Mouse (Mus musculus): ENCODE results near the gene Dach1.

Gene Dach1

DNA sequence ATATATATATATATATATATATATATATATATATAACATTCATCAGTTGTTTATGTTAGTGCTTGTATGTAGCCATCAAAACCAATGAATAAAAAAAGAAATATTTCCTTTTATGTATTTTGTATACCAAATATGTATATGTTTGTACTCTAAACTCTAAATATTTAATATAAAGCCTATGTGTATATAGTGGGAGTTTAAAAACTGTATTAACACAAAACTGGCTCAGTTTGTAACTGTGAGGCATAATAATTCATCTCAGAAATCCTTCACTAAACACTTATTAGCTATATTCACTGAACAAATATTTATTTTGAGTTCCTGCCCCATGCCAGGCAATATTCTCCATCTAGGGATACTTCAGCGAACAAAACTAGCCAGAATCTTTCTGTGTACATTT lies 155.5 kb downstream of the Dach1 start:
- DNase-seq, result no peak

DNA sequence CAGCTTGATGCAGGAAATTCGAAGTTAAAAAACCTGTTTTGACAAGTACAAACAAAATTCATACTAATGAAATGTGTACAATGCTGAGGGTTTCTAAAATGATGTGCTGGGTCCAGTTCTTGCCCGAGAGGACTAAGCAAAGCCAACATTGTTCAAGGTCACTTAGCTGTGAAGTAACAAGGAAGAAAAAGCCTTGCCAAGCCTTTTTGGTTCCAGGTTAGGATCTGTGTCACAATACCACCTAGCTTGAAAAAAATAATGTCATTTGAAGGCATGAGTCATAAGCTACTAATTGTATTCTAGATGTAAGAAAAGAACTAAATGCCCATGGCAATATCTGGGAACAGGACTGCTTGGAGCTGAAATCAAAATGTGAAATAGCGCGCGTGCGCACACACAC lies 161.1 kb downstream of the Dach1 start:
- DNase-seq, result no peak

DNA sequence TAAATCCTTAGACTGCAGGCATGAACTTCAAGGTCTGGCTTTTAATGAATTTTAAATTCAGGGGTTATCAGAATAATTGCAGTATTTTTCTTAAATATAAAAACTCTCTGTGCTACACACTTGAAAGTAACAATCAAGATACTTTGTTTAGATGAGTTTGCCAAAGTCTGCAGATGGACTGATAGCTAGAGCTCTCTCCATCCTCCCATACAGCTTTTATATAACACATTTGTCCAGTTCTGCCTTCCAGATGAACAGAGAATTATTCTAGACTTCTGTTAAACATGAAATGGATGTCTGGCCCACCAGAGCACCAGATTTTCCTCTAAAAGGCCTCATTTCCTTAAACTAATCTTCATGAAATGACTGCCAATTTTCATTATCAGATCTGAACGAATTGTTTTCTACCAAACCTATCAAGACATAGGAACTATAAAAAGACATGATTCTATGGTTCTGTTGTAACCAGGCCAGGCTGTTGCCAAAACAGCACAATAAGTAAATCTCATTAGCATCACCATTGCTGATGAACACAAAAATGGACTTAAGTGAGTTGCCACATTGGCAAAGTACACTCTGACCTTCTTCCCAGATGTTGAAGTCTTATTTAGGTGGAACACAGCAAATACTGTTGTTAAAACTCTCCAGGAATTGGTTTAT lies 167.4 kb downstream of the Dach1 start:
- no peak for DNase-seq

DNA sequence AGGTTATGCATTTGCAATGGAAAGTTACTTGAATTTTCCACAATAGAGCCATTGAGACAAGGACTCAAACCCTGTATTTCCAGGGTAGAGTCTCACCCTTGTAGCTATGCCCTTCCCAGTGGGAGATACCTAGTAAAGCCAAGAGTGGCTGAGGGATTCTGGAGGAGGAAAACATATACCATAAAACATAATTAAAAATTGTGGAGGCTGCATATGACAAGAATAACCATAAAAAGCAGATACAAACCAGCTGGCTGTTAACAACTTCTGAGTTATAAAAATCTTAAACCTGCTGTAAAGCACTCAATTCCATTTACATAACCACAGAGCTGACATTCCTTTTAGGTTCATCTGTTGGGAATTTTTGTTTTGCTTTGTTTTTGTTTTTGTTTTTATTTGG lies 171.0 kb downstream of the Dach1 start:
- no peak for DNase-seq

DNA sequence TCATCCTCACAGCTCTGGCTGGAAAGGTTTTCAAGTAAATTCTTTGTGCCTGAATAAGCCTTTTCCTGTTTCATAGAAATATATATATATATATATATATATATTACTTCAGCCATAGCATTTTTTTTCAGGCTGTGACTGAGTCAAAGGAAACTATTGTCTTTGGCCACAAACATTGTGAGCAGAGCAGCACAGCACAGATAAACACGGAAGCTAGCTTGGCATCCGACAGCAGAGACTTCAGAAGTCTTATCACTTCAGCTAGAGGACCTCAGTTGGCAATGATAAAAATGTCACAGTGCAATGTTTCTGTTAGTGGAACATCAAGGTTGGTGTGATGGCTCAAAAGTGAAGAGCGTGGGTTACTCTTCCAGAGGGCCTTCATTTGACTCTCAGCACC lies 186.3 kb downstream of the Dach1 start:
- no peak for DNase-seq

DNA sequence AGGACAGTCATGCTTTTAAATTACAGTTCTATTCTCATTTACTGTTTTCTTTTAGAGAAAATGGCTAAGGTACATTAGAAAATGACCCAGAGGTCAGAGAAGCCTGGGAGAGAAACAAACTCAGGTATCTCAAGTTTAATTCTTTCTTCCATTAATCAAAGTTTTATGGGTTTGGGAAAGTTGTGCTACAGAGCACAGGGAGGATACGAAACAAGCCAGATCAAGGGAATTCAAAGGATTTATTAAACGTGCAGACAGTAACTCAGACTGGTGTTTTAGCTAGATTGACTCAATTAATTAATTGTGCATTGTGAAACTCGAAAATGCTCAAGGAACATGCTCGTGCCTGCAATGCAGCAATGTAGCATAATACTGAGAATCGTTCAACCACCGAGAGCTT lies 186.9 kb downstream of the Dach1 start:
- DNase-seq, result no peak

DNA sequence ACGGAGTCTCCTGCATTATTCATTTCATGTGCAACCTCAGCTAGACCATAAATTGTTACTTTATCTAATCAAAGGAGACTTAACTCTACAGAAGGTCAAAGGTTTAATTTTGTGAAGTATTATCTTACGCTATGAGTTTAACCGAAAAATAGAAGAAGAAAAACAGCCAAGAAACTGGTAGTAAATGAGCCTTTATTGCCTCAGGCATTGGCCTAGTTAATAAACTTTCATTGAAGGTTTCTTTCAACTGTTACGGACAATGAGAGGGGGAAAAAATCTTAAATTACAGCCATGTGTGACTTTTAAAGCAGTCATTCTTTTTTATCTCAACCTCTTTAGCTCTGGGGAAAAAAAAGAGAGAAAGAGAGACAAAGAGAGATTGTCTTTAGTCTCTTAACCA lies 188.7 kb downstream of the Dach1 start:
- no peak for DNase-seq

DNA sequence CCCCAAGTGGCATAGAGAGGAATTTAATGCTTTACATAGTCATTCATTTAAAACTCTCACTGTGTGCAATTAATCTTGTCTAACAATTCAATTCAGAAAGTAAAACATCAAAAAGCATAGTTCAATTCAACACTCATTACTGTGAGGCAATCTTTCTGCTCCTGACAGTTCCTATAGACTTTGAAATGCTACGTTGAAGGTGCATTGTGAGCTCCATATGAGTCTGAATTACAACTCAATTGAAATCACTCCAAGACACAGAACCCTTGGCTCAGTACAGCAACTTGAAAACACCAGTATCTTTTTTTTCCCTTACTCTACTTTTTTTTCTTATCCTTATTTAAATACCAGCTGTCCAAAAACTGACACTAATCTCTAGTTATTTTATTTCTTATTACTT lies 193.5 kb downstream of the Dach1 start:
- no peak for DNase-seq

DNA sequence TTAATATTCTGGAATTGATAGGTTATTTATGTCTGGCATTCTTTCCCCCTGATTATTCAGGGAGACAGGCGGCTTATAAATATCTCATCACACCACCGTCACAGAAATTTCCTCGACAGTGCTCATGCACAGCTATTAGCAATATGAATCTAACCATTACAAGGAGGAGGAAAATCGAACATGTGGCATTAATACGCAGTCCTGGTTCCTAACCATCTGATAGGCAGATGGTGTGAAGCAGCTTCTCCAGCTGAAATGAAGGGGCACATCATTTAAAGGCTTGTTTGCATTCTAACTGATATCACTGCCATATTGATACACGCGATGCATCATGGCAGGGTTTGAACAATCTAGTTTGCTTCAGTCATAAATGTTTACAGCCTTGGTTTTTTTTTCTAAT lies 194.1 kb downstream of the Dach1 start:
- no peak for DNase-seq

DNA sequence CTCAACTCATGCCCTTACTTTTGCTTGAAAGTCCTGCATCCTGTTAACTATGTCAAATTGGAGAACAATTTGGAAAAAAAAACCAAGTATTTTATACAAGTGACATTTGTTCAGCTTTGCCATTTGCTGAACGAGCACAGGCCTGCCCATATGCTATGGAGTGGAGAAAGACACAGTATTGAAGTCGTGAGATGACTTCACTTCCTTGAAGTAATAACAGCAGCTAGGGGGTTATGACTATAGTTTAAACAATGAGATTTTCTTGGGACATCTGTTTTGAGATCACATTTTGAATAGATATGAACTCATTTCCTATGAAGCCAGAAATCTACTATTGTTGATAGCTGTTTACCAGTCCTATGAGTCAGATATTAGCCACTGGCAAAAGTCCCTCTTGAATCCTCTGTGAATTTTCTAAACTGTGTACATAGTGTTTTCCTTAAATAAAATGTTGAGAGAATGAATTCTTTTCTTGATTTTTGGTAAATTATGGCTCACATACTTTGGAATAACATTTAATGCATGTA lies 205.0 kb downstream of the Dach1 start:
- DNase-seq, result no peak

DNA sequence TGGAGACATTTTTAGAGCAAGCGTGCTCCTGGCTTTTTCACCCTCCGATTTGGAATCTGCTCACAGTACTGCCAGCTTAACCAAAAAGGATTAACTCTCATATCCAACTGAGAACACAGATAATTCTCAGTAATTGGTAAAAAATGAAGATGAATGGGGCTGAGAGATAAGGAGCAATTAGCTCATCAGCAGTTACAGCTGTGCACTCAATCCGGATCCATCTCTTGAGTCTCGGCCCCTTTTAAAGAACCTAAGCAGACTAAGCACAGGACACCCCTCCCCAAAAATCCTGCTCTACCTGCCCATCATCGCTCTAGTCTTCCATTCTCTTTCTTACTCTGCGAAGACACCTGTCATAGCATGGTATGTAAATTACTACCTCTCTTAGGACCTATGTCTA lies 205.9 kb downstream of the Dach1 start:
- DNase-seq, result no peak

DNA sequence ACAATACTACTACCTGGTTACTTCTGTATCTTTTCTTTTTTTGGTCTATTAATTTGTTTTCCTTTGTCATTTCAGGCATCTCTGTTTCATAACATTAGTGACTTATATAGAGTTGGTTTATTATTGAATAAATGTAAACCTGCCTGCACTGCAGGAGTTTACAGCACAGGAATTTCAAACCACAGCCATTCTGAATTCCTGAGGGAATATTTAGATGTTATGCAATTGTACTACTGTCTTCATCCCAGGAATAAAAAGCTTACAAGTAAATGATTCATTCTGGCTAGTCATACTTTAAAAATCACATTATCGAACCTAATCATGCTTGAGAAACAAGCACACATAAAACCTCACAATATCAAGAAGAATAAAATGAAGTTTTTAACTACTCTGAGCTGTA lies 213.2 kb downstream of the Dach1 start:
- no peak for DNase-seq

DNA sequence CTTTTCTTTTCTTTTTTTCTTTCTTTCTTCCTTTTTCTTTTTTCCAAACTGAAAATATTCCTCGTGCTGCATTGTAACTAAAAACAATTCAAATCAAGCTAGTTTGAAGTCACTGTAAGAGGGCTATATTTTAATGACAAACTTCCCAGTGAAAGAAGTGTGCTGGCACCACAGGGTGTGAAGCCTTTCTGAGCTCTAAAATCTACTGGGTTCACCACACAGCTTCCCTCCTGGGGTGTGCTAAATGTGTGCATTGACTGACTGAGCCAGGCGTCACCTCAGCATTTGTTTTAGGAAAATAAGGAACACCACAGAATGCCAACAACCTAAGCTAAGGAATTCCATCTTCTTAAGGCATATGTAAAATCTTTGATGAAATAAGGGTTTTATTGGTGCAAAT lies 224.1 kb downstream of the Dach1 start:
- DNase-seq, result no peak

DNA sequence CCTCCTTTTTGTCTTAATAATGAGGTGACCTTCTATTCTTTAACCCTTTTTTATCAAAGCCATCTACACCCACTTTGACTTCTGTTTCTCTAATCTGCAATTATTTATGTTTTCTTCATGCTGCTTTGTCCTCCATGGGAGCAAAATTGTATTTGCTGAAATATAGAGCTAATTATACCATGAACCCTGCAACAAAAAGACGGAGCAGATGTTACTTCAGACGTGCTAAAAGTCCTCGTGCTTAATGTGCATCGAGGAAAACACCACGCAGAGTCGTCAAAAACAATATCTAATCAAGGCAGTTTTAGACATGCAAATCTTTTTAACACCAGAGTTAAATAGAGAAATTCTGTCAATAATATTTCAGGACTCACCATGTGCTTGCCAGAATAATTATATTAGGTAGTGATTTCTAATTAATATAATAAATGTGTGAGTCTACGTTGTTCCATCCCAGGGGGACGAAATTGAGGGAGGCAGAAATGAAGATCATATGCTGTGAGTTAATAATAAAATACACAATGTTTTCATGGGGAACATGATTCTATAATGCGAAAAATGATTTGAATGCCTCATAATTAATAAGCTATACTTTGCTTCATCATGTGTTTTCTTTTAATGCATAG lies 224.8 kb downstream of the Dach1 start:
- no peak for DNase-seq

DNA sequence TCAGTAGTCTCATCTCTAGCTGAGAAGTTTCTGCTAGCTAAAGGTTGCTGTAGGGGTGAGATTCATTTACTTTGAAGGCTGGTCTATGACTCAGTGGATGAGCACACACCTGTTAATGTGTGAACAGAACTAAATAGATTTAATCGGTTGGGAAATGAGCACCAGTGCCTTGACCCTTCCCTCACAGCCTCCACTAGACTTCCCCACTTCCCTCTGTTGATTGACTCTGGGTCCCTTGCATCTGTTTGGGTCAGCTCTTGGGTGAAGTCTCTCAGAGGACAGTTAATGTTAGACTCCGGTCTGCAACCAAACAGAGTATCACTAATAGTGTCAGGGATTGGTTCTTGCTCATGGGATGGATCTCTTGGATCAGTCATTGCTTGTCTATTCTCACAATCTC lies 227.2 kb downstream of the Dach1 start:
- no peak for DNase-seq

DNA sequence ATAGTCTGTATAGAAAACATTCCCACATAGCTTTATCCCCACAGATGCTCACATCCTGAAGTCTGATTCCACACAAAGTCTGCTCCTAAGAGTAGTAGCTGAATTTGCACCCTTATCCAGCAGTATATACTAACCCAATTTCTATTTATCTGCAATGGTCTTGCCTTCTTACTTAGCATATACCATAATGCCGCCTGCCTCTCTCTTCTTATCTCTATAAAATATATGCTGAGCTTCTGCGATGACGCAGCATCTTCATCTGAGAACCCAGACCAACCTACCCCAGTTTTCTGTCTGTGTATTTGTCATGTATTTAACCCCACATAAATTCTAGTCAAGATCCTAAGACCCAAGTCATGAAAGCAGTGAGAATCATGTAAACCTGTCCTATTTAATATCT lies 272.9 kb downstream of the Dach1 start:
- DNase-seq, result no peak

DNA sequence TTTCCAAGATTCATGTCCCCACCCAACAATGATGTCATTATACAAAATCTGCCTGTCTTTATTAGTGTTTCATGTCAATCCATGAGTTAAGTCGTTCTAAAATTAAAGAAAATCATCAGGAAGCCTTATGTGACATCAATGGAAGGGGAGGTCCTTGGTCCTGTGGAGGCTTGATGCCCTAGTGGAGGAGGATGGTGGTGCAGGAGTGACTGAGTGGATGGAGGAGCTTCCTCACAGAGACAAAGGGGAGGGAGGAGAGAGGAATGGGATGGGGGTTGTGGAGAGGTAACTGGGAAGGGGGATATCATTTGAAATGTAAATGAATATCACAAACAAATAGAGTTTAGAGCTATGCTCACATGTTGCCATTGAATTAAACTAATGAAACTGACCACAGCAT lies 287.6 kb downstream of the Dach1 start:
- no peak for DNase-seq

DNA sequence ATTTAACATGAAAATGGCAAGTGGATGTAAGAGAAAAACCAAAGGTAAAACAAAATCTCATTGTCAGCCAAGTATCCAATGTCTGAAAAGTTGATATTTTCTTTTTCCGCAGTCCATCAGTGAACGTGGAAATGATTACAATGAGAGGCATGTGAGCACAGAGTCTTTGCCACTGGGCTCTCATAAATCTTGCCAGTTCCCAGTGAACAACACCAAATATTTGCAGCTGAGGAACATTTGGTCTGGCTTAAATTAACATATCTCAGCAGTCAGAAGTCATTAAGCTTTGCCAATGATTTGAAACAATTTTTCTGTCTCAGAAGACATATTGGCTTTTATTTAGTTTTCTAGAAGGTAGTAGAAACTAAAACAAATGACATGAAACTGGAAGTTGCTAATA lies 298.6 kb downstream of the Dach1 start:
- no peak for DNase-seq

DNA sequence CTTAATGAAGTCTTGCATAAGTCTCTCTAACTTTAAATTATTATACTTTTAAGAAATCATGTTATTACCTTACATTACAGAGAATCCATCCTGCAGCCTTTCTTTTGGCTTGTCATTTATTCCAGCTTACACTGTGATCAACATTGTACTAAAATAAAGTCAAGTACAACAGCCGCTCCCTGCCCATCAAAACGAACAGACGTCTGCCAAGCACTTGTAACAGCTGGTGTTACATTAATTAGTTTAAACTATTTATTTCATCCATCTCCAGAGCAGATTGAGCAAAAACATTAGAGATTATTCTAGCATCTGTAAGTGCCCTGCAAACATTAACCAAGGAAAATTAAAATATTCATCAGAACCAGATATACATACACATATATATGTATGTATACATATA lies 311.2 kb downstream of the Dach1 start:
- no peak for DNase-seq

DNA sequence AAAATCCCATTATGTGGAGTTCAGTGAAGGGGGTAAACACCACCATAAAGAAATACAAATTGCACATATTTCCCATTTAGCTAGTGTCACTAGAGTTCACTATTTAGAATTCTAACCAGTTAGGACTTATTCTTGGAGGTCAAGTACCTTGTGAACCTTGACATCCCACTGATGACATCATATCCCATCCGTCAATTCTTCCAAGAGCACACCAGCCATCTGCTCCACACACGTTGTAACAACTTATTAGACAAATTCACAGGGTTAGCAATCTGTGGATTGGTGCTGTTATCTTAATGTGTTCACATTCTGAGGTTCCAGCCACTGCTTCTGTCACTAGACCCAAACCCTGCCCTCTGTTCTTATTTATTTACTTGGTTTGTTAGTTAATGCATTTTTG lies 312.3 kb downstream of the Dach1 start:
- no peak for DNase-seq

DNA sequence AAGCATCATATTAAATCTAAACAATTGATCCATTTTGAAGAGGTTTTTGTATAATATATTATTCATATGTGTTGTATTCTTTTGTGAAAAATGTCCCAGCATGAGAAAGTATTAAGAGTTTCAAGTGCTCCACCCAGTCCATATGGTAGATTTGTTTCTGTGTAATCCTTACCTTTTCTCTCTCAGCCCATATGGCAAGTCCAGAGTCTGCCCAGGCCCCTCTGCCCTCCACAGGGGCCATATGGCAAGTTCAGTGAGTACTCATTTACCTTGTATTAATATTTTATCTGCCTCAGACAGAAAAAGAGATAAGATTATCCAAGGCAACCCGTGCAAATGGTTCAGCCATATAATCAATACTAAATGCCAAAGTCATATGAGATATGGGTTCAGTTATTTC lies 314.2 kb downstream of the Dach1 start:
- no peak for DNase-seq

DNA sequence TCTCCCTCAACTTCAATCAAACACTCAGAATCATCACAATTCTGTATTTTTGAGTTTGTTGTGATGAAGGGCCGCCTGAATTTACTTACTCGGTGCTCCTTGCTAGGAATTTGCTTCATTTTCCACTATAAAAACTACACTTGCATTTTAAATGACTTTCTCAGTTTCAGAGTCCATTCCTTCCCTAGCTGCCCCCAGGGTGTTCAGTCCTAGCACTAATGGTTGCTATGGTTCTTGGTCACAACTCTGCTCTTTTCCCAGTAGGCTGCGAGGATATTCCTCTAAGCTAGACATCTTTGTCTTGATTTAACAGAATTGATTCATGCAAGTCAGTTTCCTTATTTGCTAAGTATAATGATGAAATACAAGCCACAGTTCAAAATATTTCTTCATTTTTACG lies 319.1 kb downstream of the Dach1 start:
- DNase-seq, result no peak

DNA sequence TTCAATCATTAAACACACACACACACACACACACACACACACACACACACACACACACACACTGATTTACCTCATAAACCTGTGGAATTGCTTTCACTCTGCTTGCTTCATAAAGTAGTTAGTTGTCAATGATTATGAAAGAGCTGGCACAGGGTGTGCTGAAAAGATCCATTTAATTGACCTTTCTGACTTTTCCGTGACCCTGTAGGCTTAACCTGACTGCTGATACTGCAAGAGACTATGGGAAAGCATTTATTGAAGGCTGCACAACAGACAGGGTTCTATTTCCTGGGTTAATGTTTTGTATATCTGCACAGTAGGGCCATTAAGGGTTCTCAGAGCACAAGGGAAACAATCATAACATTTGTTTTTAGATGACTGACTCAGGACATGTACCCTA lies 321.9 kb downstream of the Dach1 start:
- no peak for DNase-seq

DNA sequence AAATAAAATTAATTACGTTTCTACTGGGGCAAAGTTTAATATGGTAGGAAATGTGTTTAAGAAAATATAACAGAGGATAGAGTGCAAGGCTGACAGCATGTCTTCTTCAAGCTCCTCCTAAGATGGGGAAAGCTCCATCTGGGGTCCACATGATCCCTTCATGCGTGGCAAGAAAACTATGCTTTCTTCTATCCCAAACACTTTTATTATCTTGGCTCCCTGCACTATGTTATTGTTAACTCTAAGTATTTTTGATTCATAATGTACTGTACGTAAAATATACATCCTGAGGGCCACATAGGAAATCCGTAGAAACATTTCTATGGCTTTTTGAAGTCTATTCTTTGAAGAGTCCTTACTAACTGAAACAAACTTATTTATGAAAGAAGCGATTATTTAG lies 330.3 kb downstream of the Dach1 start:
- no peak for DNase-seq

DNA sequence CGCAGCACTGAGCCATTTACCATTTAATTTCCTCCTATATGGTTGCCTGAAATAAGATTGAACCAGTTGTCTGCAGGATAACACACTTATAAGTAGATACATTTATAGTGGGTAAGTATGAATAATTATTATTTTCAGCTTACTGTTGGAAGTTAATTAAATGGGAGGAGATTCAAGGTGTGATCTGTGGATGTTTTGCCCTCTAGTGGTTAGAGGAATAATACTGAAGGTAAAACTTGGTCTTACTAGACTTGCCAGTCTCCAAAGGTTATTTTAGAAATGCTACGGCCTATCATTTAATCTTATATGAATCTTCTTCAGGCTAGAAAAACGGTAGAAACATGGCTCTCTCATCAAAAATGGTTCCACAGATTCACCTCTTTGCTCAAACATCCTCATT lies 339.7 kb downstream of the Dach1 start:
- no peak for DNase-seq

Data from right cerebral cortex, postnatal 14 days (tissue).